Mouse (Mus musculus): ENCODE data around the gene Vmn1r42. TPM values are rescaled to one million over a fixed set of nuclear protein-coding genes. Genes with fewer than 3 reads are reported as not detected.
"Not testable (repeated sequence)": the region's sequence is repeated elsewhere in the genome, so short reads cannot be mapped to it uniquely, and the experiment has no call there.

Vmn1r42 gene
- not detected for total RNA-seq (2021)
- long read RNA-seq, experiment 1, result 0 reads
- long read RNA-seq, experiment 2, result 0 reads

GRCm38 (mm10) chr6:89876313-89876712 lies at the start of gene Vmn1r42, which contains the start of gene Vmn1r43:
Gene Vmn1r42, minus strand, starts transcription at chr6:89876413.
Gene Vmn1r43, minus strand, starts transcription at chr6:89876413.
- DNase-seq, result not testable (repeated sequence)

- DNase-seq, result no peak
These were observed 7.6 kb upstream of the Vmn1r42 start for GRCm38 (mm10) chr6:89883812-89884211.

- DNase-seq, result no peak
These were observed 7.1 kb upstream of the Vmn1r42 start, which contains the start of gene Vmn1r44 for GRCm38 (mm10) chr6:89883360-89883759. Gene Vmn1r44, plus strand, starts transcription at chr6:89883660.

GRCm38 (mm10) chr6:89880867-89881266 lies 4.7 kb upstream of the Vmn1r42 start:
- DNase-seq, result no peak

- peak in 1 of 2 experiments; percentile 3 for DNase-seq
These were observed 750 bp upstream of the Vmn1r42 start for GRCm38 (mm10) chr6:89876963-89877362.

GRCm38 (mm10) chr6:89867976-89868375 lies 8.2 kb downstream of the Vmn1r42 start:
- DNase-seq, result no peak

- no peak for DNase-seq
These were observed 8.9 kb downstream of the Vmn1r42 start for GRCm38 (mm10) chr6:89867276-89867675.

GRCm38 (mm10) chr6:89863792-89864191 lies 12.4 kb downstream of the Vmn1r42 start:
- DNase-seq, result no peak

- no peak for DNase-seq
These were observed 16.4 kb downstream of the Vmn1r42 start for GRCm38 (mm10) chr6:89859839-89860238.

- DNase-seq, result no peak
These were observed 18.7 kb downstream of the Vmn1r42 start for GRCm38 (mm10) chr6:89857552-89857951.

Other genes with a start within 250 kb of the Vmn1r42 start
- 10 to 100 TPM in 1 of 2 experiments, 1 to 10 TPM in 1; 9.4 to 15.5 TPM for gene Txnrd3, start 232.4 kb downstream of the Vmn1r42 start, total RNA-seq (2021)
- gene Vmn1r40, start 168.9 kb downstream of the Vmn1r42 start, total RNA-seq (2021), result not detected
- gene Vmn1r41, start 135.6 kb downstream of the Vmn1r42 start, total RNA-seq (2021), result not detected
- gene Vmn1r43, start within 50 bp of the Vmn1r42 start, total RNA-seq (2021), result not detected
- gene Vmn1r44, start 7.2 kb upstream of the Vmn1r42 start, total RNA-seq (2021), result not detected
- not detected for gene Vmn1r45, start 64.2 kb upstream of the Vmn1r42 start, total RNA-seq (2021)
- not detected for gene Vmn1r46, start 92.9 kb upstream of the Vmn1r42 start, total RNA-seq (2021)
- gene Vmn1r47, start 139.7 kb upstream of the Vmn1r42 start, total RNA-seq (2021), result not detected
- gene Vmn1r48, start 160.4 kb upstream of the Vmn1r42 start, total RNA-seq (2021), result not detected
- not detected for gene Vmn1r49, start 202.1 kb upstream of the Vmn1r42 start, total RNA-seq (2021)
- gene Vmn1r50, start 225.0 kb upstream of the Vmn1r42 start, total RNA-seq (2021), result not detected
- not detected for gene Vmn1r51, start 246.2 kb upstream of the Vmn1r42 start, total RNA-seq (2021)

Measured in adrenal gland, postnatal 36 days (tissue).